Mouse (Mus musculus) right cerebral cortex, postnatal 14 days (tissue): ENCODE results near the gene Klk1b4.

ENCODE experiments used
- DNase-seq: peaks from one replicate; pipeline ENCODE4 v3.0.0; 2022

Gene Klk1b4

GRCm38 (mm10) chr7:44254930-44255329, 47.7 kb downstream of the Klk1b4 start:
- no peak for DNase-seq

DNA sequence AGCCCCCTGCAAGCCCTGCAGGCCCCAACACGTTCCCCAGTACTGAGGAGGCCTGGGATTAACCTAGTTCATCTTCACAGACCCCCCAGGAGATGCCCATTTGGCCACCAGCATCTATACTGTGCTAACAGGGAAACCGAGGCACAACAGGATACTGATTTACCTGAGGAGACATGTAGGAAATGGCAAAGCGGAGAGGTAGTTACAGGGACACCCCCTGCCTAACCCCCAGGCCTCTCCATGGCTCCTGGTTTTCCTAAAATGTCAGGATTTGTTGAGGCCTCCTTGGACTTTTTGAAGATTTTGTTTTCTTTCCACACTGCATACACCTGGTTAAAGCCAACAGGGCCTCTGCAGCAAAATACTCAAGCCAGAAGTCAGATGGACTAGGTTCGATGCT, 50.0 kb downstream of the Klk1b4 start, which contains the start of gene Acp4:
Acp4 (minus strand) TSS at position 101 of the 400 bp plus-strand sequence.
- DNase-seq = no peak

DNA sequence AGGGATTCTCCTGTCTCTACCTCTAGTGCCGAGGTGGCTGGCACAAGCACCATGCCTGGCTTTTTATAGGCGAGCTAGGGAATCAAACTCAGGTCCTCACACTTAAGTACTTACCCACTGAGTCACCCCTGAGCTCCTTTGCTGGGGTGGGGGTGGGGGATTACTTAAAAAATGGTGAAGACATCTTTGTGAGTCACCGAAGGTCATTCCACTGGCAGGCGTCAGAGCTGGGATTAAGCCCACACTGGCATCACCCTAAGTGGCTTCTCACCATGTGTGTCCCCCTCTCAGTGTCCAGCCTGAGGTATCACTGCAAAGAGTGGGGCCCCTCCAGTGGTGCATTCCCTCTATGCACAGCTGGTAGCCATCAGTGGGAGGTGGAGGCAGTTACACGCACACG, 53.2 kb downstream of the Klk1b4 start:
- DNase-seq = no peak

- DNase-seq = no peak
Measured at GRCm38 (mm10) chr7:44261147-44261546, 53.9 kb downstream of the Klk1b4 start, which contains the start of gene Gm15517. Gene Gm15517, plus strand, starts transcription at chr7:44261447.
